In genomic region chr7:140081408-140082241, GRCm38 (mm10) we compare ENCODE assay signal across 10 mouse cellular contexts. TPM values are rescaled to one million over a fixed set of nuclear protein-coding genes. Genes with fewer than 3 reads are reported as not detected.
DNase-seq lines count a peak whose midpoint lies in the region; ATAC-seq and TF ChIP-seq lines count a peak whose summit lies in the region.
"Had no signal": no experiment of that assay in that cellular context is flagged by ENCODE, and none has a peak within 500 bp of the region (broad histone marks: within the 10 kb centered on the region; RNA-seq: fewer than 3 reads in every experiment).

No protein-coding gene starts in this region.

- no peak for TF ChIP-seq CTCF in cortical plate, adult 2 months (IDR thresholded peaks at IDR 0.05; ENCODE audit: extremely low read depth, insufficient read depth, low read length)

- WGBS in midbrain, embryonic 15.5 days, result 7% methylated on average over 20 of the region's 20 CpGs

- peak overlapping the region; percentile 76 for H3K9ac ChIP-seq in midbrain, embryonic 15.5 days

- ATAC-seq in midbrain, embryonic 15.5 days (replicated peaks), result peak; percentile 48

- H3K9me3 ChIP-seq in midbrain, embryonic 15.5 days, result no peaks in the 10 kb centered on the region

- H3K4me1 ChIP-seq in cortical plate, adult 2 months (ENCODE audit: control insufficient read depth, insufficient read depth, low read length), result peaks cover 2% of the 10 kb centered on the region; the same call in 1 of the 2 replicates
- H3K4me1 ChIP-seq in midbrain, embryonic 15.5 days, result peaks cover 31% of the 10 kb centered on the region

- no peaks in the 10 kb centered on the region for H3K36me3 ChIP-seq in midbrain, embryonic 15.5 days (replicated peaks)

- H3K4me2 ChIP-seq in midbrain, embryonic 15.5 days, result peak overlapping the region; percentile 51

- peak; percentile 80 for DNase-seq in brain, adult 2 months (ENCODE audit: low read depth, low spot score)
- peak; percentile 39 to 61 for DNase-seq in layer of hippocampus, adult 18-20 months (ENCODE audit: low spot score in 2 of 2)
- DNase-seq in spleen, postnatal 14 days (ENCODE audit: low spot score in 2 of 2), result no peak
- no peak for DNase-seq in embryo, embryonic 9.5 days (ENCODE audit: extremely low spot score)
- DNase-seq in adrenal gland, postnatal 25 days, result no peak
- DNase-seq in kidney, postnatal 14 days, result no peak

- TF ChIP-seq POLR2A in cortical plate, adult 2 months (IDR thresholded peaks at IDR 0.05; ENCODE audit: extremely low read depth, insufficient read depth, low read length), result peak; percentile 24; the same call in 1 of the 2 replicates

- peak overlapping the region; percentile 34 for H3K4me3 ChIP-seq in cortical plate, adult 2 months (ENCODE audit: insufficient read depth, low read length)
- H3K4me3 ChIP-seq in midbrain, embryonic 15.5 days, result peak overlapping the region; percentile 66

- H3K27ac ChIP-seq in cortical plate, adult 2 months (ENCODE audit: insufficient read depth, low read length), result peak overlapping the region; percentile 94
- peak overlapping the region; percentile 96 for H3K27ac ChIP-seq in midbrain, embryonic 15.5 days

- H3K27me3 ChIP-seq in midbrain, embryonic 15.5 days (replicated peaks), result no peaks in the 10 kb centered on the region

RNA-seq across cellular contexts. Expression of gene Caly, which starts 0.7 kb away (rescaled TPM):
- polyA plus RNA-seq in cortical plate, adult 2 months (2012; rRNA removed), result 393 and 394 TPM in 2 replicates
- total RNA-seq in layer of hippocampus, adult 18-20 months (2021), result 100 to 1,000 TPM; 269 to 293 TPM
- polyA plus RNA-seq in midbrain, embryonic 15.5 days (2015; fragmentation: Nextera tagmentation; extraction: Ambion mirVana), result 277 and 280 TPM in 2 replicates
- total RNA-seq in adrenal gland, postnatal 25 days (2021), result 5.8 and 6.1 TPM in 2 replicates
- total RNA-seq: liver, adult 2 months; MEL had no signal

RNA-seq across cellular contexts. Expression of gene Prap1, which starts 11.6 kb away (rescaled TPM):
- not detected in 2 replicates for polyA plus RNA-seq in cortical plate, adult 2 months (2012; rRNA removed)
- total RNA-seq in layer of hippocampus, adult 18-20 months (2021), result not detected
- polyA plus RNA-seq in midbrain, embryonic 15.5 days (2015; fragmentation: Nextera tagmentation; extraction: Ambion mirVana), result not detected in 2 replicates
- not detected in 2 replicates for total RNA-seq in adrenal gland, postnatal 25 days (2021)
- total RNA-seq: liver, adult 2 months; MEL had no signal
- polyA plus RNA-seq: liver, adult 2 months had no signal

RNA-seq across cellular contexts. Expression of gene Fuom, which starts 20.6 kb away (rescaled TPM):
- polyA plus RNA-seq in cortical plate, adult 2 months (2012; rRNA removed), result 89.7 and 95.9 TPM in 2 replicates
- 10 to 100 TPM; 41.7 to 43.4 TPM for total RNA-seq in layer of hippocampus, adult 18-20 months (2021)
- polyA plus RNA-seq in midbrain, embryonic 15.5 days (2015; fragmentation: Nextera tagmentation; extraction: Ambion mirVana), result 33.7 and 34.1 TPM in 2 replicates
- 68.5 and 85.2 TPM in 2 replicates for total RNA-seq in adrenal gland, postnatal 25 days (2021)

RNA-seq across cellular contexts. Expression of gene Msx3, which starts 32.7 kb away (rescaled TPM):
- 0.09 and 0.13 TPM in 2 replicates for polyA plus RNA-seq in cortical plate, adult 2 months (2012; rRNA removed)
- under 1 TPM in 1 of 2 experiments, not detected in 1; 0.15 TPM for total RNA-seq in layer of hippocampus, adult 18-20 months (2021)
- 1.2 TPM in 2 replicates for polyA plus RNA-seq in midbrain, embryonic 15.5 days (2015; fragmentation: Nextera tagmentation; extraction: Ambion mirVana)
- total RNA-seq in adrenal gland, postnatal 25 days (2021), result not detected in 2 replicates
- total RNA-seq: liver, adult 2 months; MEL had no signal
- polyA plus RNA-seq: liver, adult 2 months had no signal

RNA-seq across cellular contexts. Expression of gene Paox, which starts 34.0 kb away (rescaled TPM):
- polyA plus RNA-seq in cortical plate, adult 2 months (2012; rRNA removed), result 4.8 and 5.1 TPM in 2 replicates
- total RNA-seq in layer of hippocampus, adult 18-20 months (2021), result 1 to 10 TPM; 4.7 to 5.2 TPM
- polyA plus RNA-seq in midbrain, embryonic 15.5 days (2015; fragmentation: Nextera tagmentation; extraction: Ambion mirVana), result 7.4 and 7.5 TPM in 2 replicates
- total RNA-seq in adrenal gland, postnatal 25 days (2021), result 30.3 and 33.5 TPM in 2 replicates
- total RNA-seq: MEL had no signal

Comparison
In these comparisons a context has a peak if more than half of its experiments do, and no peak if none do; other contexts are left out.
1. DNase-seq: peak in brain, adult 2 months (single experiment) and layer of hippocampus, adult 18-20 months (2 of 2); none in spleen, postnatal 14 days (0 of 2), embryo, embryonic 9.5 days (single experiment), adrenal gland, postnatal 25 days (single experiment) and kidney, postnatal 14 days (single experiment).
2. RNA of gene Caly, which starts 0.7 kb away (total RNA-seq): 269 to 293 TPM in layer of hippocampus, adult 18-20 months; 5.8 to 6.1 TPM in adrenal gland, postnatal 25 days; every median in the first group is over 10 times any median in the second.